Mouse (Mus musculus) WW6 (cell line): Measurements from ENCODE around the gene Sigirr.

Source experiments
- DNase-seq: peaks from one replicate; pipeline ENCODE4 v3.0.0-alpha.2; 2013; ENCODE audit warnings: low read depth, low spot score

Sigirr gene

DNA sequence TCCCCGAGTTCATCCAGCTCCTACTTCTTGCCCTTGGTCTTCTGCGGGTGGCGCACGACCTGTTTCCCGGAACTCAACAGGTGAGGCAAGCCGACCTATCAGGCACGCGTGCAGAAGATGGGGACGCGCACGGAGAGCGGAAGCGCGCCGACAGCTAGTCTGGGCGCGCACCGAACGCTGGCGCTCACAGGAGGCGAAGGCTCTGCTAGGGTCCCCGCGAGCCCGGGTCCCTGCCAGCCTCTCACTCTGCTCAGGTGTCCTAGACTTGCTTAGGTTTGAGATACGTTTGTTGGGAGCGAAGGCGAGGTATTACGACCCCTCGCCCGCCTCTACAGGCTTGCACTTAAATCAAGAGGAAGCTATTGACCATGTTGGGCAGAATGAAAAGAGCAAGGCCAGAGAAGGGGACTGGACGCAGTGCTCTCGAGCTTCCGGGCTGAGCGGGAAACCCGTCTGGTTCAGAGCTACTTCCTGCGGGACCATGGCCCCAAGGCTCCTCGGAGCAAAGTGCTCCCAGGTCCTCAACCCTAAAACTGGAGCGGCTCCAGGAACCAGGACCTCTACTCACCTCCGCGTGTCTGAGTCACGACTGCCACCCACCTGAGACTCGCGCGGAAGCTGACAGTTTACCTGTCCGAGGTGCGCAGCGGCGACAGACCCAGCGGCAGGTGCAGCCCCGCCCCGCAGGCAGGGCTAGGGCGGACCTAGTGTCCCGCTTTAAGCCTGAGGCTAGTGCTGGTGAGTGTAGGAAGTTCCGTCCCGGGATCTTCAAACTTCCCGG, at the start of gene Sigirr:
Sigirr (minus strand) TSS at position 662 of the 781 bp plus-strand sequence.
- peak; percentile 43 for DNase-seq

DNA sequence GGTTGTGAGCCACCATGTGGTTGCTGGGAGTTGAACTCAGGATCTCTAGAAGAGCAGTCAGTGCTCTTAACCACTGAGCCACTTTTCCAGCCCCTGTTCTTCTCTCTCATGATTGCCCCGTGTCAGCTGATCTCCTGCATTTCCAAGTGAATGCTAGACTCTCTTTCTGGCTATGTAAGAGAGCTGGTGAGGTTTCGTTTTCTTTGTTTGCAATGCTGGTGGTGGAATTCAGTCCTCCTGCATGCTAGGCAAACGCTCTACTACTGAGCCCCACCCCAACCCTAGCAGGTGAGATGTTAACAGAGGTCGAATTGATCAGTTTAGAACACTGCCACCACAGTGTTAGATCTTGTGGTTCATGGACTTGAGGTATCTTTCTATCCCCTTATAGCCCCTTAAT, 48.3 kb upstream of the Sigirr start:
- peak; percentile 73 for DNase-seq

DNA sequence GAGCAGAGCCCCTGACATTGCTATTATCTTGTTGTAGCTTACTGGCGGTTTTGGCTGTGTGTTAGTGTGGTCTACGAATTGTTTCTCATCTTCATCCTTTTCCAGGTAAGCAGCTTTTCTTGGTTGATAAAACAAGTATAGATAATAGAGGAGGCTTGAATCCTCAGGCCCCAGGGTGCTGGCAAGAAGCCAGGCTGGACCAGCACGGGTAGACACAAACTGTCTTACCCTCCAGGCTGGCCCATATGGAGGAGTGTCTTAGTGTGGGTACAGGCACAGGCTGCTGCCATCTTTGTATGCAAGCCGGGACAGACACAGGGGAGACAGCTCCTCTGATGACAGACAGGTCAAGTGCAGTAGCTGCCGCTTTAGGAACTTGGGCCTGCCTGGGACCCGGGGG, 46.7 kb upstream of the Sigirr start:
- DNase-seq = no peak

DNA sequence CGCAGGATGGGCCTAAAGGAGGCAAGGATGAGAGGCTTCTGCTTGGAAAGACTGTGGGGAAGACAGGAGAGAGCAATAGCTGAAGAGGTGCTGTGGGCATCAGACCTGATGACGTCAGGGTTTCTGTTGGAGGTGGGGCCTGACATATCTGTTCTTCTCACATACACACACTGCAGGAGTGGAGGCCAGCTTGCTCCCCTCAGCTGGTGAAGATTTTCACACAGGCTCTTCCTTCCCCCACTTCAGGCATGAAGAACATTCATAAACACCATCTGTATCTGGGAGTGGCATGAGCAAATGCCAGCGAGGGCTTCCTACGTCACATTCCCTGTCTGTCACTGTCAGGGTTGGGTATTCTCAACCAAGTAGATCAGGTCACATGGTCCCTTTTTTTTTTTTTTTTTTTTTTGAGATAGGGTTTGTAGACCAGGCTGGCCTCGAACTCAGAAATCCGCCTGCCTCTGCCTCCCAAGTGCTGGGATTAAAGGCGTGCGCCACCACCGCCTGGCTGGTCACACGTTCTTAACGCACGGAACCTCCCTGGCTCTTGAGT, 45.7 kb upstream of the Sigirr start:
- no peak for DNase-seq

DNA sequence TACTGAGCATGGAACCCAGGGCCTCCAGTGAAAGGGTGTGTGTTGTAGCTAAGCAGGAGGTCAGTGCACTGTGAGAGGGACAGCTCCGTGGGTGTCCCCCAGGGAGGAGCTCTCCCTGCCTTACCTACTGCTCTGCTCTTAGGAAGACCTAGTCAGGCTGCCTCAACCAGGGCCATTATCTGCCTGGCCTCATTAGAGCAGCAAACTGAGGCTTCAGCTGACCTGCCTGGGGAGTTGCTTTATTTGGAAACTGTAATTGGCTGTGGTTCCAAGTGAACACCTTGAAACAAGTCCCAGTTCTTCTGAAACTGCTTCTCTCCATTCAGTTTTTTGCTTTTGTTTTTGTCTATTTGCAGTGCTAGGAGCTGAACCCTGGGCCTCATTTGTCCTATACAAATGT, 45.0 kb upstream of the Sigirr start:
- no peak for DNase-seq

DNA sequence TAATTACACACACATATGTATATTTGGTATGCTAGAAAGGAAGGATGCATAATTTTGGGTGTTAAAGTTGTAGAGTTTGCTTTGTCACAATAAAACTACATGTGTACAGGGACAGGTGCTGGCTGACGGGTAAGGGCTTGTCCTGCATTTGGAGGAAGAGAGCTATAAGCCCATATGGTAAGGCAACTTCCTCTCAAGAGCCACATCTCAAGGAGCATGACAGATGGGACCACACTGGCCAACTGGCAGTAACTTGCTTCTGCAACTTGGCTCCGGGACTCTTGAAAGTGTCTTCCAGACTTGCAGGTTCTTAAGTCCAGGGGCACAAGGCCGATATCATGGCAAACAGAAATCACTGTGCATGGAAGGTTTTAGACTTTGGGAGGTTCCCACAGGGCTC, 44.3 kb upstream of the Sigirr start:
- DNase-seq = no peak

DNA sequence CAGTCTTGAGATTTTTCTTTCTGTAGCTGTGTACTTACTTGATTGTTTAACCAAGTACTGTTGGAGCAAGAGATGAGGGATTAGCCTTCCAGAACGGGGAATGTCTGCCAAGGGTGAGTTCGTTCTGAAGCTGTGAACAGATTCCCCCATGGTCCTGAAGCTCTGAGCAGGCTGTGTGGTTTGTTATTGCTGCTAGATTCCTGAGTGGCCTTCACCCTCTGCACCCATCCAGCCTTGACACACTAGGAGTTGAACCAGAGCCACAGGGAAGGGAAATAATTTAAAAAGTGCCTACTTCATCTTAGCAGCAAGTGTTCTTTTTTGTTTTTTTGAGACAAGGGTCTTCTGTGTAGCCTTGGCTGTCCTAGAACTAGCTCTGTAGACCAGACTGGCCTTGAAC, 43.5 kb upstream of the Sigirr start:
- DNase-seq = no peak

DNA sequence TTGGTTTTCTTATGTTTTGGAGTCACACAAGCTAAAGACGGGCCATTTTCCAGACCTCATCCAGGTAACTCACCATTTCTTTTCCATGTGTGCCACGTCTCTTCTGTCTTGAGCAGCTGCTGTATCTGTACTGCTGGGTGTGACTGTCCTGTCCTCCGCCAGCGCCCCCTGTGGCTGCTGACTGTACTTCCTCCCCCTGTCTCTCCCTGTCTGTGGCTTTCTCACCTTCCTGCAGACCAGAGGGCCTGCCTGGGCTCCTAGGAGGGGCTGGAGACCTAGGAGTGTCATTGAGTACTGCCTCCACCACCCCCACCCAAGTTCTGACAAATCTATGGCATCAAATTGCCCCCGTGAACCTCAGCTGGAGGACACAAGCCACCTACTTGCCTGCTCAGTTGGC, 42.7 kb upstream of the Sigirr start:
- no peak for DNase-seq

DNA sequence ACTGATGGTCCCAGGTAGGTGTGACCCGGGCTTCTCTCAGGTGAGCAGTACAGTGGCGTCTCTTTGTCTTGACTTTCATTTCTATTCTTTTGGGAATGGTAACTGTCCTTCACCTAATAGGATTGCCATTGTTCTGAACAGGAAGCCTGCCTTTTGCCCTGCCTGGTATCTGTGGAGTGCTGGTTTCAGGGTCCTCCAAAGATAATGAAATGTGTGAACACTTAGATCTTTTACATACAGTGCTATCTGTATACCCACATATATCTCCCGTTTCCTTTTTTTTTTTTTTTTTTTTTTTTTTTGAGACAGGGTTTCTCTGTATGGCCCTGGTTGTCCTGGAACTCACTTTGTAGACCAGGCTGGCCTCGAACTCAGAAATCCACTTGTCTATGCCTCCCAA, 41.0 kb upstream of the Sigirr start:
- no peak for DNase-seq

DNA sequence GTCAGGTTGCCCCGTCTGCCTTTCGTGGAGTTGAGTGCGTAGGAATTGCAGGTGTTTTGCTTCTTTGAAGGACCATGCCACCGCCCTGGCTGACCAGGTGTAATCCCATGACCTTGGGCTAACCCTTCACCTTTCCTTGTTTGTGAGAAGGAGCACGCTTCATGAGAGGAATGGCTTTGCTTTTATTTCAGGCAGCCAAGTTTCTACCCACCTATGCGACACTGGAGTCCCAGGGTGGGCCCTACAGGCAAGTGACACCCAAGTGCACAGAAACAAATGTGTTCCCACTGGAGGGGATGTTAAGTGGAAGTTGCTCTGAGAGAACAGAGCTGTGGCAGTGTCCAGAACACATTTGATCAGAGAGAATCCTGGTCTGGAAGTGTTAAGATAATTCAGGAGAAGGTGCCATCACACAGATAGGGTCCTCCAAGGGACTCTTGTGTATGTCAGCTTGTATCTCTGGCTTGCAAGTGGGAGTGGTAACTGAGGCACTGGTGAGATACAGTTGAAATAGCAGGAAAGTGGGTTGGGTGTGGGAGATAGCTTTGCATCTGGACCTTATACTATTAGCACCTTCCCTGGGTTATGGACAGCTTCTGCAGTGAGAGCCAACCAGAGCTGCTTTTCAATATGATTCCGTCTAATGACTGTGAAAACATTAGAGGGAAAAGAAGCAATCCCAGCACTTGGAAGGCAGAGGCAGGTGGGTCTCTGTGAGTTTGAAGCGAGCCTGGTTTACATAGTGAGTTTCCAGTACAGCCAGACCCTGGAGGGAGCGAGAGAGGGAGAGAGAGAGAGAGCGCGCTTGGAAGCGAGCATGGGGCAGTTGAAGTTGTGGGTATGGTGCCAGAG, 31.8 kb upstream of the Sigirr start:
- no peak for DNase-seq

DNA sequence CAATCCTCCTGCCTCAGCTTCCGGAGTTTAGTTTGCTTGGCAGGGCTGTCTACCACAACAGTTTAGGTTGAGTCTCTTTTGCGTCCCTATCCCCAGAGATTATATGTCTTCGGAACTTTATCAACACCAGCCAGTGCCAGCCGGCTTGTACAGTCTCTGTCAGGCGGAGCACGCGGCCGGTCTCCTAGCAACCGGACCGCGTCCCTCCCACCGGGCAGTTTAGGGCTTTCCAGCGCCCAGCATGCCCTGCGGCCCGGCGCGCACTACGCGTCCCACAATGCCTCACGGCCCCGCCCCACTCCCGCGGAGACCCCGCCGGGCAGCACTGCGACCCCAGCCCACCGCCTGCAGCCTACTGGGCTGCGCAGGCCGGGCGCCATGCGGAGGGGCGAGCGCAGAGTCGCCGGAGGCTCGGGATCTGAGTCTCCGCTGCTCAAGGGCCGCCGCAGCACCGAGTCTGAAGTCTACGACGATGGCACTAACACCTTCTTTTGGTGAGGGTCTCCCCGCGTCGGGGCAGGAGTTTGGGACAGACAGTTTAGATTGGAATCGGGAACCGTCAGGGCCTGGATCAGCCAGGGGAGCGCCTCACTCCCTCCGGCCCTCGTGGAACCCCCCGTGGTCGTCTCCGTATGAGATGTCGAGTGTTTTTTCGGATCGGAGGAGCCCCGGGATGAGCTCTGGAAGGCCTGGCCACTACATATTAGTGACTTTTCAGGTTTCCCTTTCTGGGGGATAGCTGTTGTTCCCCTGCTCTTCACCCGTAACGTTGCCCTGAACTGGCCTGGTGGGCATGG, 30.9 kb upstream of the Sigirr start:
- DNase-seq = peak; percentile 87

DNA sequence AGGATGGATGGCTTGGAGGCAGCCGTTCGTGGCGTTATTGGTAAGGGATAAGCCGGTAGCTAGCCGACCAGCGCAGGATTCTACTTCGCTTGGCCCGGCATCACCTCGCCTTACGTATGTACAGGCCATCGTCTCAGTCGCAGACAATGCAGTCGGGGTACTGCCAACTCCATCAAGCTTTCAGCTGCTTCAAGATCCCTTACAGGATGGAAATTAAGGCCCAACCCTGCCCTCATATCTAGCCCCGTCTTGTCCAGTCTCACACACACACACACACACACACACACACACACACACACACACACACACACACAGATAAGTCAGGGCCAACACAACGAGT, 23.1 kb upstream of the Sigirr start:
- no peak for DNase-seq

DNA sequence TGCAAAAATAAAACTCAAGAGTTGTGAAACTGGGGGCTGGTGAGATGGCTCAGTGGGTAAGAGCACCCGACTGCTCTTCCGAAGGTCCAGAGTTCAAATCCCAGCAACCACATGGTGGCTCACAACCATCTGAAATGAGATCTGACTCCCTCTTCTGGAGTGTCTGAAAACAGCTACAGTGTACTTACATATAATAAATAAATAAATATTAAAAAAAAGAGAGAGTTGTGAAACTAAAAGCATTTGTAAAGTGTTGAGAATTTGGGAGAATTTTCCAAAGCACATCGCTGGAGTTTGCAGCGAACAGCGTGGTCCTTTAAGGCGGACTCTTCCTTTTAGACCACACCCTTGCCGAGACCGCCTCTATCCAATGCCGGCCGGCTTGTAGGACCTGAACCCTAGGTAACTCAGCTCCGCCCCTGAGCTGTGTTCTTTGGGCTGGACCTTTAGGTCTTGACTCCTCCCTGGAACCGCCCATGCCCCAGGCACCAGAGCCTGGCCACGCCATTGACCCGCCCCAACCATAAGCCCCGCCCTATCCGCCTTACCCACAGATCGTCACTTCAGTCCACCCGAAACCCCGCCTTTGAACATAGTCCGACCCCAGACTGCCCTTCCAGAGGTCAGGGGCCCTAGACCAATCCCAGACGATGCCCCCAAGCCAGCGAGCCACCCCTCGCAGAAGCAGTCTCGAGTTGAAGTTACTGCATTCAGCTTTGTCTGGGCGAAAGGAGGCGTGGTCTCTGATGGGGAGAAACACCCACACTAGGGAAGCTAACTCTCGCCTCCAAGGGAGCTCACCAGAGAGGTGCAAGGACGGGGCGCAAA, 22.5 kb upstream of the Sigirr start:
- peak; percentile 99 for DNase-seq

DNA sequence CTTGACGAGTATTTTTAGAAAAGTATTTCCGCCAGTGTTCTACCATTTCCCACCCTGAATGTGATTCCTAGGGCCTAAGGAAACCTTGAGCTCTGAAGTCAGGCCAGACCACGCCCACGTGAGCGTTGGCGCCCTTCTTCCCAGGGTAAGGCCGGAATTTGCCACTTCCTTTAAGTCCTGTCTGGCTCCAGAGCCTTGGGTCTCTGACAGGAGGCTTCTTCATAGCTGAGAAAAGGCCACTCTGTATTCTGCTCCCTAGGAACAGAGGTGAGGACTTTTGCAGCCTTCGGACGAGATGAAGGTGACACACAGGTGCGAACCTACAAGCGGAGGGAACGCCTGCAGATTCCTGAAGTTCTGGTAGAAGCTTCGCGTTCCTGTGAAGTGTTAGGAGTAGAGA, 21.9 kb upstream of the Sigirr start, which contains the start of gene Ptdss2:
Ptdss2 (plus strand) TSS at position 138 of the 400 bp plus-strand sequence.
- DNase-seq = peak; percentile 65

DNA sequence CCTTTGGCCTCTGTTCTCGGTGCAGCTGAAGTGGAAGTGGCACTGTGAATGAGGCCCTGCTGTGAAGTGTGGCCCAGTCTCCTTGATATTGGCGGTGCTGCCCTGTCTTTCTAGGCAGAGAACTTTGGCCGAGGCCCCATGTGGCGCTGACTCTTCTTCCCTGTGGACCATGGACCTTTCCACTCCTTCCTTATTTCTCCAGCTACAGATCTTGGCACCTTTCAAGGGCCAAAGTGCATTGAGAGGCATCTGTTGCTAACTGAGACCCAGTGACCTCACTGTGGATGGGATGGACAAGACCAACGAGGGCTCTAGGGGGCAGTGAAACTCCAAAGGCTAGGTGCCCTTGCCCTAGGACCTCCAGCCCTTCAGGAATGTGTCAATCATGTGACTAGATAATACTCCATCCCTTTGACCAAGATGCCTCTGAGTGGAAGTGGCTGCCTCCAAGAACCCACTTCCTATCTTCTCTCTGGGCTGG, 20.7 kb upstream of the Sigirr start:
- DNase-seq = no peak

DNA sequence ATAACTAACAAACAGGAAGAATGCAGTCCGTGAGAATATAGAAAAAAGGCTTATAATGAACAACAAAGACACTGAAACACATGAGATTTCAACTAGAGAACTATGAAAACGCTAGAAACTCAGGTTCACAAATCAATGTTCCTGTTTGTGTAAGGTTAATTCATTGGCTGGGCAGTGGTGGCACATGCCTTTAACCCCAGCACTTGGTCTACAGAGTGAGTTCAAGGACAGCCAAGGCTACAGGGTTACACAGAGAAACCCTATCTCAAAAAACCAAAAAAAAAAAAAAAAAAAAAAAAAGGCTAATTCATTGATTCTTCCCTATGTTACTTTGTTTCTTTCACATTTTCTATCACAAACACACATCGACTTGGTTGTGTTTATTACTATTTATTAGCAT, 20.2 kb upstream of the Sigirr start:
- DNase-seq = no peak

DNA sequence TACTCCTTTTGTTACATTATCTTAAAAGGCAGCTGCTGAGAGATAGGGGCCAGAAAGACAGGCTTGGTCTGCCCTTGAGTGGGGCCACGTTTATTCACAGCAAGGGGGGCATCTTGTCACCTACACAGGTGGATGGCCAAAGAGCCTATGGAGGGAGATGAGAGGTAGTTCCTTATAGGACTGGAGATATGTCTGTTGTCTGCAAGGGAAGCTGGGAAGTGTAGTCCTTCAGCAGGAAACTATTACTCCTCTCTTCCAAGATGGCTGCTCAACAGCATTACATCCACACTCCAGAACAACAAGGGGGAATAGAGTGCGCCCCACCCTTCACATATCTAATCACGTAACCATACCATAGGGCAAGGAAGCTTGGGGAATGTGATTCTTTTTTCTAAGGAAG, 19.1 kb upstream of the Sigirr start:
- no peak for DNase-seq

DNA sequence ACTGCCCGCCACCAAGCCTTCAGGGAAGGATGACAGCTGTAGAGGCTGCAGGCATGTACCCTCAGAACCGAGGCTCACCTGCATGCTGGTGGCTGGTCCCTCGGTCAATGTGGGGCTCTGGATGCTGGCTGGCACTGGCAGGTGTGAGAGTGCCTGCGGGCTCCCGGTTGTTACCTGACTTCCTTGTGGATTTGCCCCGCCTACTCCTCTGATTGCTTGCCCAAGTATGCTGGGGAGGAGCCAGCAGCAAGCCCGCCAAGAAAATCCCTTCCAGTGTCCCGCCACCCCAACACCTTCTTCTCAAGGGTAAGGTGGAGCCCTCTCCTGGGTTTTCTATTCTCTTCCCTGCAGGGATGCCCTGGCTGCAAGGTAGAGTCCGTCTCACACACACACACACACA, 17.3 kb upstream of the Sigirr start, which contains the start of gene Ano9:
Ano9 (minus strand) TSS at position 171 of the 400 bp plus-strand sequence.
- DNase-seq = peak; percentile 33

DNA sequence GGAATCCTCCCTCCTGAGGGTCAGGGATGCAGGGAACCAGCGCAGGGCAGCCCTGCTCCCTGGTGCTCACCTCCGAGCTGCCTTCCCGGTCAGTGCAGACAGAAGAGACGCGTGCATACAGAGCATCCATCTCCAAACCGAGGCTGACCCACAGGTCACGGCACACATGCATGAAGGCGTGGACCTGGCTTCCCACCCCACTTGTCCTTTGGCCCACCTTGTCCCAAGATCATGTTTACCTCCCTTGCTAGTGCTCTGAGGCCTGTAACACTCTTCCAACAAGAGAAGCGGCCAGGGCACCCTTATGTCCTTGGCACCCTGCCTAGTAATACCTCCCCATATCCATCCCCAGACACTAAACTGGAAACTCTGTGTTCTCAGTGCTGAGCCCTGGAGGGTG, 15.5 kb upstream of the Sigirr start:
- no peak for DNase-seq

DNA sequence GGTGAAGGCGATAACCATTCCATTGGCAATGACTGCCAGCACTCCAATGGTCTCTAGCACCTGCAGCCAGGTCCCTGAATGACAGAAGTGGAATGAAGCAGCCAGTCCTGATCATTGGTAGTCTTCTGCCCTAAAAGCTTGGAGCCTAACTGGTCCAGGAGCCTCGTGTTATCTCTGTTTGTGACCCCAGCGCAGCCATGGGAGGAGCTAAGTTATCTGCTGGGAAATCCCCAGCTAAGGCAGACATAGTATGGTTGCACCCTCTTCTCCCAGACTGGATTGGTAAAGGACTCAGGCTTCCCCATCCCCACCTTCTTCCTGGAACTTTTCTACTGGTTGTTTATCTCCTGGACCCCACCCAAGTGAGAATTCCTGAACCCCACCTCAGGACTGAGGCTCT, 2.8 kb upstream of the Sigirr start:
- DNase-seq = no peak

DNA sequence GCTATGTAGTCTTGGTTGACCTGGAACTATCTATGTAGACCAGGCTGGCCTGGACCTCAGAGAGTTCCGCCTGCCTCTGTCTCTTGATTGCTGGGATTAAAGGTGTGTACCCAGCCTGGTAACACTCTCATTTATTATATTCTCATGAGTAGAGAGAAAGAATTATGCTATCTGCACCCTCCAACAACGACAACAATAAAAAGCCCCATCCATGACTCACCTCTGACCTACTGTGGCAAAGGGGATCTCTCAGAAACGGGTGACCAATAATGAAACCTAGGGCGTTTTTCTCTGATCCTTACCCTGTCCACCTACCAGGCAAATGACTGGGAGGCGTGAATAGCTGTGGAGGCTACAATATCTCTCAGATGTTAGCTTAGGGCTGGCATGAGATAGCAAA, 3.2 kb downstream of the Sigirr start:
- DNase-seq = no peak
